Mouse (Mus musculus): ENCODE results near the gene Gm28230. TPM values are rescaled to one million over a fixed set of nuclear protein-coding genes. Genes with fewer than 3 reads are reported as not detected.

The Gm28230 gene
- total and polyA plus RNA-seq, 3 experiments = 0.89 to 1.7 (median 1.1) TPM

DNA sequence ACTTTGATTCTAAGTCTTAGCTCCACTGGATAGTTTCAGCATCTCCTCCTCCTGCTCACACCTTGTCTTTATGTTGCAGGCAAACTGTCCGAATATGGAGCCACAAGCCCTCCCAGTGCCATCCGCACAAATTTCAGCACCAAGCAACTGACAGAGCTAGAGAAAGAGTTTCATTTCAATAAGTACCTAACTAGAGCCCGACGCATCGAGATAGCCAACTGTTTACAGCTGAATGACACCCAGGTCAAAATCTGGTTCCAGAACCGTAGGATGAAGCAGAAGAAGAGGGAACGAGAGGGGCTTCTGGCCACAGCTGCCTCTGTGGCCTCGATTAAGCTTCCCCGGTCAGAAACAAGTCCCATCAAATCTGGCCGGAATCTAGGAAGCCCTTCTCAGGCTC, 37.4 kb downstream of the Gm28230 start:
- H3K36me3 ChIP-seq (replicated peaks in 1 of 2; ENCODE audit: control insufficient read depth in 1 of 2, insufficient read depth in 1 of 2, low read length in 1 of 2) = no peaks in the 10 kb centered on the region
- no peak overlapping the region for H3K9ac ChIP-seq (ENCODE audit: insufficient read depth, low read depth)
- dilution Hi-C loops (cut with MboI; ENCODE audit: extremely low pct_ligation_motif_present, extremely low pct_unique_long_range_greater_than_20kb, low sequenced_read_pairs) (no loop called here), in situ Hi-C loops (cut with MboI; ENCODE audit: low pct_ligation_motif_present, low pct_unique_long_range_greater_than_20kb, low sequenced_read_pairs) (no loop called here)
- H3K4me2 ChIP-seq (ENCODE audit: insufficient read depth, low read depth, poor library complexity, severe bottlenecking) = no peak overlapping the region
- H3K4me1 ChIP-seq (ENCODE audit: control insufficient read depth in 1 of 2, insufficient read depth in 2 of 2) = no peaks in the 10 kb centered on the region
- no peak overlapping the region for H3K27ac ChIP-seq (ENCODE audit: insufficient read depth, low read depth)
- H3K79me2 ChIP-seq (replicated peaks; ENCODE audit: control insufficient read depth, extremely low read depth, insufficient read depth, poor library complexity, severe bottlenecking) = no peaks in the 10 kb centered on the region
- peaks cover 6% of the 10 kb centered on the region for H3K9me3 ChIP-seq (replicated peaks; ENCODE audit: low read length)
- no peak for DNase-seq (ENCODE audit: extremely low read depth)
- TF ChIP-seq ZMIZ1 (IDR thresholded peaks at IDR 0.05; ENCODE audit: low read depth, low read length) (no peak), GABPA (IDR thresholded peaks at IDR 0.05; ENCODE audit: insufficient replicate concordance, low read depth, low read length) (no peak), E2F4 (IDR thresholded peaks at IDR 0.05; ENCODE audit: insufficient replicate concordance, low read depth, low read length) (no peak), USF2 (conservative IDR thresholded peaks at IDR 0.05; ENCODE audit: low read depth, low read length) (no peak), SMC3 (IDR thresholded peaks at IDR 0.05; ENCODE audit: low read depth, low read length) (no peak), CHD1 (IDR thresholded peaks at IDR 0.05; ENCODE audit: low read depth, low read length) (no peak), SIN3A (IDR thresholded peaks at IDR 0.05; ENCODE audit: low read length) (no peak), MYC (IDR thresholded peaks at IDR 0.05; ENCODE audit: low read depth, low read length) (no peak)
- H3K27me3 ChIP-seq (replicated peaks) = no peaks in the 10 kb centered on the region
- H3K4me3 ChIP-seq (replicated peaks in 1 of 3; ENCODE audit: low read depth in 2 of 3, low read length in 2 of 3, poor library complexity in 1 of 3) = no peak overlapping the region

DNA sequence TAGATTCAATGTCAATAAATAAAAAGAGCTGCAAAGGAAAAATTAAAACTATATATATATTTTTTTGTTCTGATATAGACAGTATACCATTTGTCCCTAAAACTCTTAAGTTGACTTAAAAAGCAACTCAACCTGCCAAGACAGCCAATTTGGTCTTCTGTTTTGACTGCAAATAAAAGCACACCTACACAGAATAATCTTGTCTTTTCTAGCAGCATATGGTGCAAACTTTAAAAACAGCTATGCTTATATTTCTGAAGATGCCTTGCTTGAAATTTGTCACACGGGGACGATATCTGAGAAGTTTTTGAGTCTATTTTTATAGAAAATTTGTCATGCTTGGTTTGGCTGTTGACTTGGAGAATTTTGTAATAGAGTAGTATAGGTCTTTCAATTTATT, 47.8 kb downstream of the Gm28230 start:
- no peaks in the 10 kb centered on the region for H3K9me3 ChIP-seq (replicated peaks; ENCODE audit: low read length)
- in situ Hi-C loops (cut with MboI; ENCODE audit: low pct_ligation_motif_present, low pct_unique_long_range_greater_than_20kb, low sequenced_read_pairs) = no loop called here
- H3K9ac ChIP-seq (ENCODE audit: insufficient read depth, low read depth) = no peak overlapping the region
- H3K27me3 ChIP-seq (replicated peaks) = no peaks in the 10 kb centered on the region
- no peak overlapping the region for H3K27ac ChIP-seq (ENCODE audit: insufficient read depth, low read depth)
- H3K4me2 ChIP-seq (ENCODE audit: insufficient read depth, low read depth, poor library complexity, severe bottlenecking) = no peak overlapping the region
- dilution Hi-C loops (cut with MboI; ENCODE audit: extremely low pct_ligation_motif_present, extremely low pct_unique_long_range_greater_than_20kb, low sequenced_read_pairs) = no loop called here
- DNase-seq (ENCODE audit: extremely low read depth) = no peak
- H3K4me3 ChIP-seq (replicated peaks in 1 of 3; ENCODE audit: low read depth in 2 of 3, low read length in 2 of 3, poor library complexity in 1 of 3) = no peak overlapping the region
- TF ChIP-seq USF1 (IDR thresholded peaks at IDR 0.05; ENCODE audit: low read depth, low read length) (no peak), ZC3H11A (IDR thresholded peaks at IDR 0.05; ENCODE audit: low read depth, low read length) (no peak), E2F4 (IDR thresholded peaks at IDR 0.05; ENCODE audit: insufficient replicate concordance, low read depth, low read length) (no peak), ZKSCAN1 (IDR thresholded peaks at IDR 0.05; ENCODE audit: borderline replicate concordance, low read depth, low read length) (no peak), NRF1 (IDR thresholded peaks at IDR 0.05; ENCODE audit: low read depth, low read length) (no peak), SIN3A (IDR thresholded peaks at IDR 0.05; ENCODE audit: low read length) (no peak), PAX5 (IDR thresholded peaks at IDR 0.05; ENCODE audit: low read length) (no peak), MXI1 (IDR thresholded peaks at IDR 0.05; ENCODE audit: low read depth, low read length) (no peak), MAFK (IDR thresholded peaks at IDR 0.05; ENCODE audit: insufficient replicate concordance, low read length) (no peak), MAX (IDR thresholded peaks at IDR 0.05; ENCODE audit: low read length) (no peak)
- no peaks in the 10 kb centered on the region for H3K79me2 ChIP-seq (replicated peaks; ENCODE audit: control insufficient read depth, extremely low read depth, insufficient read depth, poor library complexity, severe bottlenecking)
- H3K4me1 ChIP-seq (ENCODE audit: control insufficient read depth in 1 of 2, insufficient read depth in 2 of 2) = peaks cover 3 to 8% of the 10 kb centered on the region in 2 experiments; a peak in 1 of 4 replicates
- no peaks in the 10 kb centered on the region for H3K36me3 ChIP-seq (replicated peaks in 1 of 2; ENCODE audit: control insufficient read depth in 1 of 2, insufficient read depth in 1 of 2, low read length in 1 of 2)
